Mouse (Mus musculus) urinary bladder, postnatal 36 days (tissue): Measurements from ENCODE around the gene Rab11fip4.

Experiments used
- DNase-seq, 2 experiments: peaks; one replicate each; pipeline ENCODE4 v3.0.0; 2022; ENCODE audit warnings: low spot score in 2 of 2, mixed read lengths in 1 of 2

Rab11fip4 gene

DNA sequence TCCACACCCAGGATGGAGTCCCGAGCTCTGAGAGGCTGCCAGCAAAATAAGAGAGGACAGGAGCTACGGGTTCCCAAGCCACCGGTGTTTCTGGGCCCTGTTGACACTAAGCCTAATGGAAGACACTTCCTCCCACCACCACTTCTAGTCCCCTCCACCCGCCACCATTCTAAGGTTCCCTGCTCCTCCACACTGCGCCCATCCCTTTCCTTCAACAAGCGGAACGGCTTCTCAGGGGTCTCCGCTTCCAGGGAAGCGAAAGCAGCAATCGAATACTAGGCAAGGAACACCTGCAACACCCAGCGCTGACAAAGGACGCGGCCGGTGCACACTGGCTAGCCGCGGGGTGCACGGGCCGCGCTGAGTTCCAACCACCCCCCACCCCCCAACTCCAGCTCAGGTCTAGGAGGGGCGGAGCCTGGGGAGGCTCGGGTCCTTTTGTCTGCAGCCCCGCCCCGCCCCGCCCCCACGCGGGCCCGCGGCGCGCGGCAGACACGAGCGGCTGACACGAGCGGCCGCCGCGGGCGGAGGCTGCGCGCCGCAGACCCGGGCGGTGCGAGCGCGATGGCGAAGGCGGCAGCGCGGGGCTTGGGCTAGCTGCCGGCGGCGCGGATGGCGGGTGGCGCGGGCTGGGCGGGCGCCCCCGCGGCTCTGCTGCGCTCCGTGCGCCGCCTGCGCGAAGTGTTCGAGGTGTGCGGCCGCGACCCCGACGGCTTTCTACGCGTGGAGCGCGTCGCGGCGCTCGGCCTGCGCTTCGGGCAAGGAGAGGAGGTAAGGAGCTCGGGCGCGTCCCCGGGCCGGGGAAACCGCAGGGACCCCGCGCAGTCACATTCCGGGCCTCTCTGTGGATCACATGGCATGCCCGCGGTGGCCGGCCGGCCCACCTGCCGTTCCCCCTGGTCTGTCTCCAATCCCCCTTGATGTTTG is at the start of gene Rab11fip4:
Rab11fip4 (plus strand) TSS at position 549 of the 927 bp plus-strand sequence.
- DNase-seq: no peak

DNA sequence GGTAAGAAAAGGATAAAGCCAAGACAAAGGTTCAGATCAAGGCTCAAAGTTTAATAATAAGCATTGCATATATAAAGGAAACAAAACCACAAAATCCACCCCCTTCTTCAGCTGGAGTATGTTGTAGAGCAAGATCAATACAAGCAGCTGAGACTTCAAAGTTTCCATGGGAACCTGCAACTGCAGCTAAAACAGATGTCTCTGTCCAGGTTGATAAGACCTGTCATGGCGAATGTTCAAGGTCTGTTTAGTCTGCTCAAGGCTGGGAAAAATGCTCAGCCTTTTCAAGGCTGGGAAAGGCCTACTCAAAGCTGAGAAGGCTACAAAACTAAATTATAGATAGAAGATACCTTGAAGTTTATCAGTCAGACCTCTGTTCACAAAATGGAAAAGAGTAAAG is 38.4 kb upstream of the Rab11fip4 start:
- no peak for DNase-seq

DNA sequence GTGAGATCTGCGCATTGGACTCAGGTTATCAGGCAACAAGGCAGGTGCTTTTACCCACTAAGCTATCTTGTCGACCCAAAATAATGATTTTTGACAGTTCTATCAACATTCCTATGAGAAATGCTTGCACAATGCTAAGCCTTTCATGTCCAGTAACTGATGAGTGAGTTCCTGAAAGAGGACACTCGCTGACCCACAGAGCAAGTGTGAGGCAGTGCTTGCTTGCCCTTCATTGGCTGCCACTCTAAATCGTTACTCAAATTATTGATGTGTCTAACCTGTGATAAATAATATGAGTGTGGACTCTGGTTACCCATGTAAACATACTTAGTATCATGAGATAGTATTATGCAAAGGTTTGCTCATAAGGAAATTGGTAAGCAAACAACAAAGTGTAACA is 30.5 kb upstream of the Rab11fip4 start:
- DNase-seq: no peak

DNA sequence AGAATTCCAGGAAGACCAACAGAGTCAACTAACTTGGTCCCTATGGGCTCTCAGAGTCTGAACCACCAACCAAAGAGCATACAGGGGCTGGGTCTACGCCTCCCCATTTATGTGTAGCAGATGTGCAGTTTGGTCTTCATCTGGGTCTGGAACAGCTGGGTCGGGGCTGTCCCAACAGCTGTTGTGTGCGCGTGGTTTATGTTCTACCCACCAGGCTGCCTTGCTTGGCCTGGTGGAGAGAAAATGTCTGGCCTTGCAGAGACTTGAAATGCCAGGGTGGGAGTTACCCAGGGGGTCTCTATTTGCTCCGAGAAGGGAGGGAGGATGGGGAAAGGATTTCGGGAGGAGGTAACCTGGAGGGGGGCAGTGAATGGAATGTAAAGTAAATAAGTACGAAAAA is 27.5 kb upstream of the Rab11fip4 start:
- no peak for DNase-seq

DNA sequence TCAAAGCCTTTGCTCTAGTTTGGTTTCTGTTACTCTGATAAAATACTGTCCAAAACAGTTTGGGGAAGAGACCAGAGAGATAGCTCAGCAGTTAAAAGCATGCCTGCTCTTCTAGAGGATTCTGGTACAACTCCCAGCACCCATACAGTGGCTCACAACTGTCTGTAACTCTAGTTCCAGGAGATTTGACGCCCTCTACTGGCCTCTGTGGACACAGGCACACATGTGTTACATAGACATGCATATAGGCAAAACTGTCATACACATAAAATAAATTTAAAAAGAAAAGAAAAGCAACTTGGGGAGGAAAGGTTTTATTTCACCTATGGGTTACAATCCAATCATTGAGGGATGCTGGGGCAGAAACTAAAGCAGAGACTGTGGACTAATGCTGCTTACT is 24.1 kb upstream of the Rab11fip4 start:
- no peak for DNase-seq

DNA sequence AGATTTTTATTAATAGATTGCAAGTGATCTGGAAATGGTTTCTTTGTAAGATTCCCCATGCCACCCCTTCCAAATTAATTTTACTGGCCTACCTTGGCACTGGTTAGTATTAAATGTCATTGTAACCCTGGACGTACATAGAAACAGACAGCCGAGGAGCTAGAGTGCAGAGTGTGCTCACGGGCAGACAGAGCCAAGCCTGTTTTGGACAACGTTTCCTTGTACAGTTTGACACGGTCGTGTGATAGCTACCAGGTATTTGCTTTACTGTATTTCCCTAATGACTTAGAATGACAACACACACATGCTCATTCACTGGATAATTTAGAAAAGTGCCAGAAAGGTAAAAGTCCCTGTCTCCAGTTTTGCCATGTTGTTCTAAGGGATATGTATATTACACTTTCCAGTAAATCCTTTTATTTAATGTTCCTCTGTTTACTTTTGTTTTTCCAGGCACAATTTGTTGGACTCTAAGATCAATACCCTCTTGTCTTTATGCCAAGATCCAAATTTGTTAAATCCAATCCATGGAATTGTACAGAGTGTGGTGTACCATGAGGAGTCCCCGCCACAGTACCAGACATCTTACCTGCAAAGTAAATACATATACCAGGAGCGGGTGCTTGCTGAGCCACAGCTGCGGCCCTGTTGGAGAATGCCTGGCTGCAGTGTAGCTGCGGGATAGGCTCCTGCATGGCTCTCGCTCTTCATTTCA is 22.7 kb upstream of the Rab11fip4 start:
- DNase-seq: no peak

DNA sequence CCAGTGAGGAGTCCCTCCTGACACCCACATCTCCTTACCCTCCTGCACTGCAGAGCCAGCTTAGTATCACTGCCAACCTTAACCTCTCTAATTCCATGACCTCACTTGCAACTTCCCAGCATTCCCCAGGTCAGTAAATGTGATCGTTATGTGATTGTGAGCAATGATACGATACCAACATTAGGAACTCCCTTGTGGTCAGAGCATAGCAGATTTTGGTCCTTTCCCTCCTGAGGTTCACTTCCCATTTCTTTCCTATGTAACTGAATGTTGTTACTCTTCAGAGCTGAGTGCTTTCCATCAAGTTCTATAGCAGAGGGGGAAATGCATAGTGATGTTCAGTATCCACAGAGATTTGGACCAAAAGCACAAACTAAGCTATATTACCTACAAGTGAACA is 20.7 kb upstream of the Rab11fip4 start:
- DNase-seq: no peak

DNA sequence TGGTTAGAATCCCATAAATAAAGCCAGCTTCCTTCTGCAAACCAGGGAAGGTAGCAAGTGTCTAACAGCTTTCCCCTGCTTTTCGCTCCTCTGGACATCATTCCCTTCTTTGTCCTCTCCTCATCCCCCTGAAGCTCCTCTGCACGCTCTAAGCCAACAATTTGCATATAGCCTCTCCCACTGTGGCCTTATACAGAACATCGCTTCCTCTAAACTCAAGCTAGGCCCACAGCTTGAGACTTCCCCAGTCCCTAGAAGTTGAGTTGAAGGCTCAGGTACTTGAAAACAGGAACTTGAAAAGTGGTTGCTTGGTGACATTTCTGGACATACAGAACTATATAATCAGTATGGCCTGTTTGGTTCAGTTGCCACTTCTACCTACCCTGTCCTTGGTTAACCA is 17.2 kb upstream of the Rab11fip4 start:
- no peak for DNase-seq

DNA sequence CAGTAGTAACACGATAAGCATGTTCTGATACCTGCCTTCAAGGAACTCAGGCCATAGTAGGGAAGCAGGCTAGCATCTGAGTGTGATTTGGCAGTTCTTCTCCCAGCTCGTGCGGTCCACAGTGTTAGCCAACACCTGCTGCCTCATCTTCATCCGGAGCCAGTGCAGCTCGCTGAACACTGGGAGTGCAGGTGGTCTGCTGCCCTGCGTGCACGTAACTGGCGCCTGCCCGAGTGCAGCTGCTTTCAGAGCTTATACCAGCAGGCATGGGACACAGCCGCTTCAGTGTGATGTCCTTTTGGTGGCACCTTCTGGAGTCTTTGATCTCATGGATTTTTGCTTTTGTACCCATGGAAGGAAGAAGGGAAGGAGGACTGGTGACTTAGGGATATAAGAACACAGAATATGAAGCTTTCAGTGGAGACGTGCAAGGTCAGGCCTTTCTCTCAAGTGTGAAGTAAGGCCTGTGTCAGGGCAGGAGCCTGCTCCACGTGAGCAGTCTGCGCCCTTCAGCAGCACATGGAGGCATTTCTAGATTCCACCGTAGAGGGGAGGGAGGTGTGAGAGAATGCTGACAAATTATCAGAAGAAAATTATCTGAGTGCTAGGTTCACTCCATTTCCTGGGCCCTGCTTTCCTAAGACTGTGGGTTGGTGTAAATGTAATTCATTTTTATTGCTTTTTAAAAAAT is 15.5 kb upstream of the Rab11fip4 start:
- DNase-seq: no peak

DNA sequence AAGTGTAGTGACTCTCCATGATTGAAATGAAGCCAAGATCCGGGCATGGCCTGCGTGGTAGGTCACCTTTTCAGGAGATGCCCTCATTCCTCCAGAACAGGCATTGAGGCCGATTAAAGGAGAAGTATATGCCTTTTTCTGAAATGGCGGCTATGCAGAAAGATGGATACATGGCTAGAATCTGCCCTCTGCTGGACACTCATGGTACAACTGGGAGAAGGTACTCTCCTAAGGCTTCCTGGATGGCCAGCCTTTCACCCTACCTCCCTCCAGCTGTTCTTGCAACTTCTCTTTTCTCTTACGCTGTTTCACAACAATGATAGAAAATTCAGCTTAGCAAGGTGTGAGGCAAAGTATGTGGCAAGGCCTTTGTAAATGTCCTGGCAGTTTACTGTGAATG is 13.3 kb upstream of the Rab11fip4 start:
- peak; percentile 57 to 66 for DNase-seq

DNA sequence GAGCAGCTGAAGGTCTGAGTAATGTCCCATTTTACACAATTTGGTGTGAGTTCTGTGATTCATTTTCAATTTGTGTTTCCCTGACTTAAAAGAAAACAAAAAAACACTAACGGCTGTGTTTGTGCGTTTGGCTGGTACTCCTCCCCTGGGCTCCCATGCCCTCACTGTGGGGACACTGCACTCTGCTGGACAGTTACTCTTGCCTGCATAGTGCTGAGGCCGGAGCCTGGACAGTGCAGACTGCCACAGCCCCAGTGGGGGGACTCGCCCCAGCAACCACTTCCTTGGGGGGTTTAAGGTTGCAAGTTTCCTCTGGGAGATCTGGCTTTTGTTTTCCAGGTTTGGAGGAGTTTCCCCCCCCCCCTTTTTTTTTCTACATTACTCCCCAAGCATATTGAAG is 10.4 kb upstream of the Rab11fip4 start:
- no peak for DNase-seq

DNA sequence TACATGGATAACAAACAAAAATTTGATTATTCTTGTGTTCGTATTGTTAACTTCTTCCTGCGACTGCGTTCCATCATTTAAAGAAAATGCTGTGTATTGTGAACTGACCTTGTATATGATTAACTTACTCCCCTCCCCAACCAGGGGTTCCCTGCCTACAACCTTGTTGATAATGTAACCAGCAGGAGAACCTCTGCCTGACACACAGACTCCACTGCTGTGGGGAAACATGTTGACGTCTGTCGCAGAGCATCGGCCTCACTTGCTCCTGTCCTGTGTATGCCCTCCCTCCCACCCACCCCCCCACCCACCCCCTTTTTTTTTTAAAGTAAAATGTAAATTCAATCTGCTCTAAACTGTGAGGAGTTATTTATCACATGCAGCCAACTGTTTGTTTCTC is 9.8 kb upstream of the Rab11fip4 start:
- no peak for DNase-seq

DNA sequence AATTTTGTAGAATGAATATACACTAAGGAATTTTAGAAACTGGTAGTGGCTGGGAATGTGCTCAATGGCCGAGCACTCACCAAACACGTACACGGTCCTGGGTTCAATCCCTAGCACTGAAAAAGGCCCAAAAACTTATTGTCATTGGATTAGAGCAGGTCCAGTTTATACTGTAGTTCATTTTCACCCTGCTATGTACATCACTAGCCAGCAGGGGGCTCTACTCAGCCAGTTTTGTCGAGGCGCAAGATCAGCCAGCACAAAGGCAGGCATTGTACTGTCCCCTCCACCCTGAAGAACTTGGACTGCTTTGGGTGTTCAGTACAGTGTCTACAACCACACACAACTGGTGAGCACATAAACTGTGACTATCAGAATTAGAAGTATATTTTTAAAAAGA is 6.8 kb upstream of the Rab11fip4 start:
- peak; percentile 35 to 54 for DNase-seq

DNA sequence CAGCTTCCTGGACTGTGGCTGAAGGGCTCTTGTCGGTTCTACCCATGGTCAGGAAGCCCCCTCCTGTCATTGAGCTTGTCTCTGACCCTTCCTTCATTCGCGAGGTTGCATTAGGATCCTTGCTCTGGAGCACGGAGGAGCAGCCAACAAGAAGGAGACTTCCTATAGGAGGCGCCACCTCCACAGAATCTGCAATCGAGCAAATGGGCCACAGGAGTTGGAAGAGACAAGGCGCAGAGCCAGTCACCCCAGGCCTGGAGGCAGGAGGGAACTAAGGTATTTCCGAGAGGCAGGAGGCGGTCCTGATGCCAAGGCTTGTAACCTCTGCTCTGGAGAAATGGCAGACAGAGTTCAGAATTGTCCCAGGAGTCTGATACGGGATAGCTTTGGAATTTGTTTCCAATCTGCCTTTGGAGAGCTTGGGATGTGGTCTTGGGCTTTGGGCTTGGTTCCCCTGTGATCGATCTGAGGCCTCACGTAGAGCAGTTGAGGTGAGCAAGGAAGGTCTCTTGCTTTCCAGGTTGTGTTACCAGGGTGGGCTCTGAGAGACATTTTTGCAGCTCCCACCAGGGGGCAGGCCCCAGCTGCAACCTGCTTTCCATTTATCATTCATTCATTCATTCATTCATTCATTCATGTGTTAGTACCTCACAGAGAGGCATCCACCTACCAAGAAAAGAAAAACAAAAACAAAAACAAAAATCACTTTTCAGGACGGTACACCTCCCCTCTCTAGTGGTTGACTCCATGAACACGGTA is 1.5 kb upstream of the Rab11fip4 start:
- no peak for DNase-seq

DNA sequence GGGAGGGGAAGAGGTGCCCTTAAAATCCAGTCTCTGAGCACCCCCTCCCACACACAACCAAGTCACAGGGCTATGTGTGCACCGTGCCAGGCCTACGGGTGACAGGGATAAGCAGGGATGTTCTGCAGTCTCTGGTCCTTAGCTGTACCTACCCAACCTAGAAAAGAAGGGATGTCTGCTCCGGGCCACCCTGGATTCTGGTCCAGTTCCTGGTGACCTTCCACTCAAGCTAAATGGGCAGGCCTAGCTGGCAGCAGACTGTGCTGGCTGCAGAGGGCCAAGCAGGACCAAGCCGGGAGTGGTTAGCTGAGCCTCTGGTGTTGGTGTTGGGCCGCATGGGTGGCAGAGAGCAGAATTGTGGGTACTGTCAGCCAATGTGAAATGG is 571 bp downstream of the Rab11fip4 start:
- no peak for DNase-seq

DNA sequence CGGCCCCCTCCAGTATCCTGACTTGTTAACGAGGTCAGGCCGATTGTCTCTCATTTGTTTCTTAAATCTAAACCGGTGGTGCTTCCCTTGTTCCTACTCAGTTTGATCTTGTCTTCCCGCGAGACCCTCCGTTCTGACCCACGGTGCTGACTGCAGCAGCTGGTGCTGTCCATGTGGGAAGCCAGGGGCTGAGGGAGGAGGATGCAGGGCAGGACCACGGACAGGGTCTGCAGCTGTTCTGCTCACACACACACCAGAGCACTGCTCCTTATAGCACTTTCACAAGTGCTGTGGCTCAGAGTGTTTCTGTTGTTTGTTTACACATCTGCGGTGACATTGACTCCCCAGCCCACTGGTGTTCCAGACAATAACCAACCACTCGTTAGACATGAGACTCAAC is 2.5 kb downstream of the Rab11fip4 start:
- no peak for DNase-seq

DNA sequence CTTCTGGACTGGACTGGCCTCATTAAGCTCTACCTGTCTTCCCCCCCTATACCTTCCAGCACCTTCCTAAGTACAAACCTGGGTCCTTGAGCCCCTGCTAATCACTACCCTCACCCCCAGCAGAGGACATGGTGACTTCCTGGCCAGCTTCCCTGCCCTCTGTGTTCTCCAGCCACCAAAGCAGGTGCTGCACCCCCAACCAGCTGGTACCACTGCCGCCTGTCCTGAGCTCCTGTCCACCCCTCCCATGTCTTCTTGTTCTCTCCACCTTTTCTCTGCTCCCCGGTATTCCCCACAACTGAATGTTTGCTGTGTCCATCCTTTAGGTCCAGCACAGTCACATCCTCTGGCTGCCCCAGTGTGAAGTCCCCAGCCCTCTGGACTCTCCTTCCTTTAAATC is 19.4 kb downstream of the Rab11fip4 start:
- DNase-seq: no peak

DNA sequence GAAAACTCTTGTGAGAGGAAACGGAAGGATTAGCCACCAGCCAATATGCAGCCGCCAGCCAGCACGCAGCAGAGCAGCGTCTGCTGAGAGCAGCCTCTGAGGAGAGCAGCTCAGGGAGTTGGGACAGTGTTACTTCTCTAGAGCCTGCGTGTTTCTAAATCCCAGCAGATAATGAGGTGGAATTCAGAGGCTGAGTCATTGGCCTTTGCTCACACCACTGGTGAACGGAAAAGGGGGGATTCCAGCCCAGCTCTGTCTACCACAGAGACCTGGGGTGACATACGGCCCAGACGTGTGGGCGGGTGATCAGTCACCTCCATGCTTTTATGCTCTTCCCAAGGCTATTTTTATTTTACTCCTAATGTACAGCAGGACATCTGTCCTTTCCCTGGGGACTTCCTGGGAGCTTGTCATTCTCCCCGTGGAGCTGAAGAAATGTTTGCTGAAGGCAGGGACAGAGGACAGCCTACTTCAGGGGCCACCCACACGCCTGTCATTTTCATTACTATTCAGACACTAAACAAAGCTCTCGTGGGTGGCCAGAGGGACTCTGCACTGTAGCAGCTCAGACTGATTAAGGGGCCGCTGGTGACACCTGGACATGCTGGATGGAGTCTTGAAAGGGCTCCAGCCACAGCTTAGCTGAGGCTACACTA is 20.1 kb downstream of the Rab11fip4 start:
- no peak for DNase-seq

DNA sequence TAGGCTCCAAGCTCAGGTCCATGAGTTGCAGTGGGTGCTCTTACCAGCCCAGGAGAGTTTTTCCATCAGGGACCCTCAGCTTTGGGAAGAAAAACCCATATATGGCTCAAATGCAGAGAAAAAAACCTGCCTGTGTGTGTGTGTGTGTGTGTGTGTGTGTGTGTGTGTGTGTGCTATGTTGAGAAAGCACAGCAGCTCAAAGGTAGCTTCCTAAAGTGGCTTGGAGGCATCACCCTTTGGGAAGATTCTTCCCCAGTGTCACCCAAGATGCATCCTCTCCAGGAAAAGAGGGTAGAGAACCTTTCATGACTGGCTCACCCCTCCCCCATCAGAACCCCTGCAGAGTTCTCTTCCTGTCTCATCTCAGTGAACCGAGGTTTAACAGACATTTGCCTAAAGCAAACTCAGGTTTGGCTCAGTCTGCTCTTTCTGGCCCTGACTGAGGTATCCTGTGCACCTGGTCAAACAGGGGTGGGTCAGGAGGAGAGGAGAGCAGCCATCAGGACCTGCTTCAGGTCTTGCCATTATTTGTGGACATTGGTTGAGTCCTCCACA is 21.1 kb downstream of the Rab11fip4 start:
- no peak for DNase-seq

DNA sequence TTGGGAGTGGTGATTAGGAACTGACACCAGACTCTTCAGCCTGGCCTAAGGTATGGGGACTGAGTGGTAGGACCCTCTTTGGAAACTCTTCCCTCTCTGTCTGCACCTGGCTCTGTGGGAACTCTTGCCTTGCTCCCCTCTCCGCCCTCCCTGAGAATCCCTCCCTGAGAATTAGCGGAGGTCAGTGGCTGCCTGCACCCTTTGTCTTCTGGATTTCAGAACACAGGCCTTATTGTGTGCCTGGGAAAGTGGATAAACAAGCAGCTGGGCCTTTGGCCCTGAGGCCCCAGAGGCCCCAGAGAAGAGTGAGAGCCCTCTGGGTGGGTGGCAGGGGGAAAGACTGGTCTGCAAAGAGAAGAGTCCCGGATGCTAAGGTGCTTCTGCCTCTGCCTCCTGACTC is 22.1 kb downstream of the Rab11fip4 start:
- DNase-seq: no peak

DNA sequence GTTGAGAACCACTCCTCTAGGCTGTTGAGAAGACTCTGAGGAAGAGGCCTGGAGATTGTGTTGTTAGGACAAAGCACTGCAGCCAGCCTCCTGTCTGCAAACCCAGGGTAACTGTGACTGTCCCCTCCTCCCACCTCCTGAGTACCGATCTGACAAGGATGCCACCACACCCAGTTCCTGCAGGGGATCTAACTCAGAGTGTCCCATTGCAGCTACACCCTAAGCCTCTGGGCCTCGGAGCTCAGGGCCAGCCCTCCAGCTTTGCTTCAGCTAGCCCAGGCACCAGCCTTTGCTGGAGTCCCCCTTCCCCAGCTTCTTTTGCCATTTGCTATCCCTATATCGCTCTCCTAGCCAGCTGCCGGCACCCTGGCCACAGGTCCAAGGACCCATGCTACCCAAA is 22.7 kb downstream of the Rab11fip4 start:
- no peak for DNase-seq
